Mouse (Mus musculus): ENCODE results near the gene Hscb. TPM values are rescaled to one million over a fixed set of nuclear protein-coding genes. Genes with fewer than 3 reads are reported as not detected.

The Hscb gene
- polyA plus RNA-seq (2012; rRNA removed), result 5.8 and 9.0 TPM in 2 replicates

DNA sequence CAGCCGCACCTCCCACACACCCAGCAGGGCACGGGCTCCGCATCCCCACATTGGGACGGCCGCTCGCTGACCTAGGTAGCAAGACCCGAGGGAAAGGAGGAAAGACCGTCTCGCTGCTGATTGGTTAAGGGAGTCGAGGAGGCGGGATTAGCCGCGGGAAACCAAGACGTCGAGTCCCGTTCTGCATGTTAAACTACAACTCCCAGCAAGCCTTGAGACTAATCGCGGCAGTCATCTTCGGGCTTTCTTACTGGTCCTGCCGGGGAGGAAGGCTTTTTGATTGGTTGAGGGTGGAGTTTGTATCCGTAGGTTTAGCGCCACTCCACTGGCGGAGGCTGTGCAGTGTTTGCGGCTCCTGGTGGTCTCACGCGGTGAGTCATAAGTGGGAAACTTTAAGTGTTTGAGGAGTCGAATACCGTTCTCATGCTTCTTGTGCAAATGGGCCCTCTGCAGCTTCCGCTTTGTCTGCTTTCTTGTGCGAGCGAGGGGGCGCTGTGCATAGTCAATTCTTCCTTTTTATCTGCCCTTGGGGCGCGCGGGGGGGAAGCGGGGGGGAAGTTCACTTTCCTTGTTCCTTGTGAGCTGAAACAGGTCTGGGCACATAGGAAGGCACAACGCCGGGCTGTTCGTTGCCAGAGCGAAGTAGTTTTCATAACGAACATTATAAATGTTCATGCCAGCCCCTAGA lies at the start of gene Hscb, which contains the start of gene Chek2:
Gene Hscb (minus strand): TSS at position 100 of the 688 bp plus-strand sequence.
Gene Chek2 (plus strand): TSS at position 302 of the 688 bp plus-strand sequence.

DNA sequence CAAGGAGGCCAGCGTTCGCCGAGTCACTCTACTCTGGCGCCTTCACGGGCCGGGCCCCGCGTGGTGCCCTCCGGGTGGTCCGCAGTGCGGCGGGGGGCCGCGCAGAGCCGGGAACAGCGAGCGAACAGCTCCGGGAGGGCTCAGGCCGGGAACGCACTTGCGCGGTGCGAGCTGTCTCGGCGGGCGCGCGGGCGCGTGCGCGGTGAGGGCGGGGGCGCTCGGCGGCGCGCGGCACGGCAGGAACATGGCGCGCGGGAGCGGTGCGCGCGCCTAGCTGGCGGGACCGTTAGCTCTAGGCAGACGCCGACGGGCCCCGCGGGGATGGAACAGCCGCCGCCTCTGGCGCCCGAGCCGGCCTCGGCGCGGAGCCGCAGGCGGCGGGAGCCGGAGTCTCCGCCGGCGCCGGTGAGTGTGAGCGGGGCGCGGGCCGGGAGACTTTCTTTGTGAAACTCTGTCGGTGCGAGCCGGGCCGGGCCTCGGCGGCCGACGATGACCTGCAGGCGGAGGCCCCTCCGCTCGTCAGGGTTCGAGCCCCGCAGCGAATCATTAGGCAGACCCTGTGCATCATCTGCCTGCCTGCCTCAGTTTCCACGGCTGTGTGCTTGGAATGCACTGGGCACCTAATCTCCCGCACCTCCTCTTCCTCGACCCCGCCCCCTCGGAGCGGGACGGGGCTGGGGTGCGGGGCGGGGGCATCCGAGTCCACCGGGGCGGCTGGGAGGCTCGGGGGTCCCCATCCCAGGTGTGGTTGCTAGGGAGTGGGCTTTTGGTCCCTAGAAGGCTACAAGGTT lies 40.2 kb upstream of the Hscb start, which contains the start of gene Ttc28:
Gene Ttc28 (plus strand): TSS at position 220 of the 791 bp plus-strand sequence.

DNA sequence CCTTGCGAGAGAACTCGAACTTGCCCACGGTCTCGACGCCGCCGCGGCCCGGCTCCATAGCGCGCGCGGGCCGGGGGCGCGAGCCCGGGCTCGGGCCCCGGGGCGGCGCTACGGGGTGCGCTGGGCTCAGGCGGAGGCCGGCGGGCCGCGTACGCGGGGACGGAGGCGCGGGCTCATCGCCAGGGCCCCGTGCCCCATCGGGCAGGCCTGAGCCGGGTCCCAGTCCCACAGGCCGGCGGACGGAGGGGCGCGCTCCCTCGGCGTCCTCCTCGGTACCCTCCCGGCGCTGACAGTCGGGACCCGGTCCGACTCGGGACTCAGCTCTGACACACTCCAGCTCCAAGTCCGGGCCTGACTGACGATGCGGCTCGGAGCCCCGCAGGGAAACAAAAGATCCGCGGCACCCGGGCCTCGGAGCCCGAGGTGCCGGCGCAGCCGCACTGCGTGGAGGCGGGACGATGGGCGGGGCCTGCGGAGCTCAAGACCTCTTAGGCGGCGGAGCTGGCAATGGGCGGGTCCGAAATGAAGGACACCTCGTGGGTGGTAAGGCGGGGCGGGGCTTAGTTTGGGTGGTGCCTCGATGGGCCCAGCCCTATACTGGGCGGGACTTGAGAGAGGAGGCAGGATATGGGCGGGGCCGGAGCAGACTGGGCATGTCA lies 29.8 kb downstream of the Hscb start, which contains the start of gene Ulk1:
Gene Ulk1 (minus strand): TSS at position 431 of the 659 bp plus-strand sequence.

DNA sequence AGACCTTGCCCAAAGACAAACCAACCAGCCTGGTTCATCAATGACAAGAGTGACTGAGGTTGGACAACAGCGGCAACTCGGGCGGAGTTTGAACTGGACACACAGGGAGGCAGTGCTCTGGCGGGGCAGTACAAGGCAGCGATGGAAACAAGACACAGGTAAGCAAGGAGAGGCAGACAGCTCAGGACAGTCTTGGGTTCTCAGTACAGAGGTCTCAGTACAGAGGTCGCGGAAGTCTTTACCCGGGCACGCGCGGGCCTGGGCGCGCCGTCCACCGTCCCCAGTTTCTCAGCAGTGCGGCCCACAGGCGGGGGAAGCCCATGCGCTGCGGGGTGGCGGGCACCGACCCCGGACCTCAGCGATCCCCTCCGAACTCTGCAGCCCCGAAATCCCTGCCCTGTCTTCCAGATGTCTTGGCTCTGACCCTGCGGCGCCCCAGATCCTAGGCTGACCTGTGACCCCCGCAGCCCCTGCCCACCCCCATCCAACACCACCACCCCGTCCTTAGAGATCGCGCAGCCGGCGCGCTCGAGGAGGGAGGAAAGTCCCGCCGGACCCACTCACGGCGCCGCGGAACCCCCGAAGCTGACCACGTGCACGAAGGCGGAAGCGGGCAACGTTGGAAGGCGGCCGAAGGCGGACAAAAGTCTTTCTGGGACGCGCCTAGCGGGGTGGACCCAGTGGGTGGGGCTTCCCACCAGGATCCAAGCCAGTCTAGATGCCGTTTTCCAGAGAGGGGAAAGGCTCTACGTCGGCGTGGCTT lies 59.4 kb downstream of the Hscb start, which contains the start of gene Pus1:
Gene Pus1 (minus strand): TSS at position 662 of the 763 bp plus-strand sequence.

Other genes starting within 250 kb of the Hscb start
- gene Noc4l, start 186.4 kb downstream of the Hscb start, polyA plus RNA-seq (2012; rRNA removed), result 24.1 and 34.4 TPM in 2 replicates
- 4.5 and 5.0 TPM in 2 replicates for gene Ddx51, start 186.3 kb downstream of the Hscb start, polyA plus RNA-seq (2012; rRNA removed)
- 19.3 and 25.2 TPM in 2 replicates for gene Ep400, start 69.1 kb downstream of the Hscb start, polyA plus RNA-seq (2012; rRNA removed)
- gene Pus1, start 59.1 kb downstream of the Hscb start, polyA plus RNA-seq (2012; rRNA removed), result 10.5 and 11.8 TPM in 2 replicates
- gene Ulk1, start 29.7 kb downstream of the Hscb start, polyA plus RNA-seq (2012; rRNA removed), result 25.2 and 39.0 TPM in 2 replicates
- 3.1 and 3.3 TPM in 2 replicates for gene Chek2, start 202 bp upstream of the Hscb start, polyA plus RNA-seq (2012; rRNA removed)
- 1.9 and 2.4 TPM in 2 replicates for gene Ttc28, start 40.0 kb upstream of the Hscb start, polyA plus RNA-seq (2012; rRNA removed)

Measured in stomach, adult 2 months (tissue).